Mouse (Mus musculus): ENCODE measurements at regions not wholly inside any gene's neighbourhood (a gene's known extent, or its start where the extent isn't known, plus 50 kb on each side); places are given as distances from the start of the nearest gene placed in this dataset.
A peak's percentile ranks its signal among the peaks of the same experiment; 100 is the strongest.

- no peak for ATAC-seq (ENCODE audit: insufficient number of reproducible peaks, low FRiP score, low TSS enrichment)
Observed at GRCm38 (mm10) chr2:147560426-147561155, 198.9 kb downstream of the Pax1 start.

GRCm38 (mm10) chr2:147529161-147529560, 167.4 kb downstream of the Pax1 start:
- no peak for ATAC-seq (ENCODE audit: insufficient number of reproducible peaks, low FRiP score, low TSS enrichment)

GRCm38 (mm10) chr2:147515436-147515835, 153.7 kb downstream of the Pax1 start:
- no peak for ATAC-seq (ENCODE audit: insufficient number of reproducible peaks, low FRiP score, low TSS enrichment)

- ATAC-seq (ENCODE audit: insufficient number of reproducible peaks, low FRiP score, low TSS enrichment): no peak
Observed at GRCm38 (mm10) chr2:147514748-147515147, 153.0 kb downstream of the Pax1 start.

GRCm38 (mm10) chr2:147503962-147504361, 142.2 kb downstream of the Pax1 start:
- no peak for ATAC-seq (ENCODE audit: insufficient number of reproducible peaks, low FRiP score, low TSS enrichment)

GRCm38 (mm10) chr2:147498731-147499130, 137.0 kb downstream of the Pax1 start:
- no peak for ATAC-seq (ENCODE audit: insufficient number of reproducible peaks, low FRiP score, low TSS enrichment)

GRCm38 (mm10) chr2:147455932-147456331, 94.2 kb downstream of the Pax1 start:
- ATAC-seq (ENCODE audit: insufficient number of reproducible peaks, low FRiP score, low TSS enrichment): no peak

GRCm38 (mm10) chr2:147454362-147455257, 92.9 kb downstream of the Pax1 start:
- peak; percentile 67 for ATAC-seq (ENCODE audit: insufficient number of reproducible peaks, low FRiP score, low TSS enrichment)
